Mouse (Mus musculus) midbrain, embryonic 13.5 days (tissue): ENCODE results near the gene Foxj1. TPM values are rescaled to one million over a fixed set of nuclear protein-coding genes. Genes with fewer than 3 reads are reported as not detected.

ENCODE experiments used
- ATAC-seq: fragments of 200-750 bp; cut with Nextera tagmentation; 2 replicates; pipeline ENCODE4 v1.8.0; 2017; ENCODE audit warnings: mild to moderate bottlenecking, moderate TSS enrichment, moderate library complexity
- H3K27ac ChIP-seq: fragments of 300-500 bp; sonication (generic); 2 replicates; pipeline ENCODE4 v1.5.1; 2015; ENCODE audit warnings: inconsistent platforms, mild to moderate bottlenecking, moderate library complexity
- H3K27me3 ChIP-seq: fragments of 300-500 bp; sonication (generic); 2 replicates; pipeline ENCODE4 v1.6.1; 2015; ENCODE audit warnings: mild to moderate bottlenecking, inconsistent platforms
- H3K36me3 ChIP-seq: fragments of 300-500 bp; sonication (generic); 2 replicates; pipeline ENCODE4 v1.6.1; 2015; ENCODE audit warnings: mild to moderate bottlenecking, inconsistent platforms
- H3K4me1 ChIP-seq: fragments of 300-500 bp; sonication (generic); replicated peaks from 2 replicates; pipeline ENCODE4 v1.6.1; 2015; ENCODE audit warnings: inconsistent platforms
- H3K4me2 ChIP-seq: fragments of 300-500 bp; sonication (generic); replicated peaks from 2 replicates; pipeline ENCODE4 v1.6.1; 2015; ENCODE audit warnings: moderate library complexity, mild to moderate bottlenecking, inconsistent platforms
- H3K4me3 ChIP-seq: fragments of 300-500 bp; sonication (generic); replicated peaks from 2 replicates; pipeline ENCODE4 v1.5.1; 2015; ENCODE audit warnings: mild to moderate bottlenecking, inconsistent platforms
- H3K9ac ChIP-seq: fragments of 300-500 bp; sonication (generic); replicated peaks from 2 replicates; pipeline ENCODE4 v1.6.1; 2015; ENCODE audit warnings: mild to moderate bottlenecking, inconsistent platforms
- H3K9me3 ChIP-seq: fragments of 300-500 bp; sonication (generic); 2 replicates; pipeline ENCODE4 v1.6.1; 2016; ENCODE audit warnings: mild to moderate bottlenecking, inconsistent platforms
- WGBS: fragments of 180-500 bp; shearing (Covaris S2); methylation state at CpG from one replicate; pipeline ENCODE4 v1.1.7; 2015; 5-methylcytosine and 5-hydroxymethylcytosine counted together
- polyA plus RNA-seq: library from polyadenylated mRNA; unstranded; fragments of >200 nt; fragmentation: Nextera tagmentation; extraction: Ambion mirVana; gene quantifications from 2 replicates; pipeline ENCODE4 v1.2.1, GENCODE M21; 2015

Foxj1 gene
- polyA plus RNA-seq, 1 experiment from 2014 or later = 12.4 TPM

GRCm38 (mm10) chr11:116312359-116312758 is 22.8 kb downstream of the Foxj1 start:
- Histone ChIP-seq H3K4me2 (no peak overlapping the region), H3K4me1 (0 out of 2 replicates have a peak, but pooled peaks cover 4% of the 10 kb centered on the region), H3K9ac (no peak overlapping the region), H3K27me3 (peaks cover 24% of the 10 kb centered on the region), H3K36me3 (no peaks in the 10 kb centered on the region), H3K27ac (no peak overlapping the region), H3K4me3 (no peak overlapping the region), H3K9me3 (no peaks in the 10 kb centered on the region)
- 62% methylated on average over 8 of the region's 8 CpGs for WGBS
- no peak for ATAC-seq

- peaks cover 7% of the 10 kb centered on the region; the same call in 1 of the 2 replicates for H3K4me1 ChIP-seq
- no peaks in the 10 kb centered on the region for H3K9me3 ChIP-seq
- WGBS = 57% methylated on average over 8 of the region's 8 CpGs
- no peaks in the 10 kb centered on the region for H3K36me3 ChIP-seq
- H3K4me2 ChIP-seq = no peak overlapping the region
- no peak overlapping the region for H3K4me3 ChIP-seq
- peaks cover 23% of the 10 kb centered on the region for H3K27me3 ChIP-seq
- ATAC-seq = no peak
- no peak overlapping the region for H3K27ac ChIP-seq
- no peak overlapping the region for H3K9ac ChIP-seq
Observed at GRCm38 (mm10) chr11:116311169-116311568, 24.0 kb downstream of the Foxj1 start.

- H3K4me2 ChIP-seq = no peak overlapping the region
- WGBS = 83% methylated on average over 3 of the region's 3 CpGs
- ATAC-seq = no peak
- no peak overlapping the region for H3K27ac ChIP-seq
- peaks cover 19% of the 10 kb centered on the region for H3K27me3 ChIP-seq
- peaks cover 13% of the 10 kb centered on the region for H3K4me1 ChIP-seq
- H3K9me3 ChIP-seq = no peaks in the 10 kb centered on the region
- H3K9ac ChIP-seq = no peak overlapping the region
- H3K36me3 ChIP-seq = peaks cover 6% of the 10 kb centered on the region
- H3K4me3 ChIP-seq = no peak overlapping the region
Observed at GRCm38 (mm10) chr11:116309601-116310000, 25.6 kb downstream of the Foxj1 start.

GRCm38 (mm10) chr11:116307762-116308531 is 27.3 kb downstream of the Foxj1 start:
- no peak overlapping the region for H3K4me2 ChIP-seq
- H3K9me3 ChIP-seq = no peaks in the 10 kb centered on the region
- peaks cover 23% of the 10 kb centered on the region for H3K36me3 ChIP-seq
- no peak overlapping the region for H3K27ac ChIP-seq
- ATAC-seq = no peak
- no peak overlapping the region for H3K4me3 ChIP-seq
- H3K4me1 ChIP-seq = peaks cover 13% of the 10 kb centered on the region
- peaks cover 19% of the 10 kb centered on the region for H3K27me3 ChIP-seq
- no peak overlapping the region for H3K9ac ChIP-seq
- 95% methylated on average over 12 of the region's 12 CpGs for WGBS

GRCm38 (mm10) chr11:116307019-116307725 is 28.0 kb downstream of the Foxj1 start, which contains the start of gene Exoc7:
TSS of gene Exoc7 (minus strand) at chr11:116307233.
- peak; percentile 41; the same call in 1 of the 2 replicates for ATAC-seq
- Histone ChIP-seq H3K27ac (peak within 1 kb of the TSS; percentile 52; the same call in 1 of the 2 replicates), H3K9ac (peak within 1 kb of the TSS; percentile 83), H3K4me1 (peaks cover 13% of the 10 kb centered on the region), H3K27me3 (peaks cover 19% of the 10 kb centered on the region), H3K4me3 (peak within 1 kb of the TSS; percentile 86), H3K9me3 (no peaks in the 10 kb centered on the region), H3K4me2 (peak within 1 kb of the TSS; percentile 74), H3K36me3 (peaks cover 31% of the 10 kb centered on the region)
- WGBS = 88% methylated on average over 10 of the region's 10 CpGs

- peak; percentile 95 for ATAC-seq
- H3K4me2 ChIP-seq = peak overlapping the region; percentile 74
- H3K4me1 ChIP-seq = peaks cover 13% of the 10 kb centered on the region
- 2% methylated on average over 51 of the region's 53 CpGs for WGBS
- peaks cover 19% of the 10 kb centered on the region for H3K27me3 ChIP-seq
- peaks cover 39% of the 10 kb centered on the region for H3K36me3 ChIP-seq
- H3K9ac ChIP-seq = peak overlapping the region; percentile 83
- H3K27ac ChIP-seq = peak overlapping the region; percentile 52; the same call in 1 of the 2 replicates
- H3K4me3 ChIP-seq = peak overlapping the region; percentile 86
- H3K9me3 ChIP-seq = no peaks in the 10 kb centered on the region
Observed at GRCm38 (mm10) chr11:116306126-116306982, 28.8 kb downstream of the Foxj1 start.

GRCm38 (mm10) chr11:116305423-116305822 is 29.8 kb downstream of the Foxj1 start:
- Histone ChIP-seq H3K9me3 (no peaks in the 10 kb centered on the region), H3K9ac (peak overlapping the region; percentile 83; the same call in 1 of the 2 replicates), H3K36me3 (peaks cover 48% of the 10 kb centered on the region), H3K4me1 (peaks cover 13% of the 10 kb centered on the region), H3K4me3 (peak overlapping the region; percentile 86), H3K27ac (no peak overlapping the region), H3K4me2 (peak overlapping the region; percentile 74), H3K27me3 (peaks cover 19% of the 10 kb centered on the region; the same call in 1 of the 2 replicates)
- no peak for ATAC-seq
- WGBS = 97% methylated on average over 2 of the region's 2 CpGs

- no peak for ATAC-seq
- Histone ChIP-seq H3K27ac (no peak overlapping the region), H3K4me2 (no peak overlapping the region), H3K9me3 (no peaks in the 10 kb centered on the region), H3K4me3 (no peak overlapping the region), H3K4me1 (no peaks in the 10 kb centered on the region), H3K36me3 (peaks cover 96% of the 10 kb centered on the region), H3K9ac (no peak overlapping the region), H3K27me3 (no peaks in the 10 kb centered on the region)
- WGBS = 85% methylated on average over 6 of the region's 6 CpGs
Observed at GRCm38 (mm10) chr11:116298621-116299020, 36.6 kb downstream of the Foxj1 start.

GRCm38 (mm10) chr11:116298221-116298620 is 37.0 kb downstream of the Foxj1 start:
- H3K4me3 ChIP-seq = no peak overlapping the region
- WGBS = 93% methylated on average over 11 of the region's 11 CpGs
- no peaks in the 10 kb centered on the region for H3K27me3 ChIP-seq
- H3K36me3 ChIP-seq = peaks cover 96% of the 10 kb centered on the region
- H3K4me1 ChIP-seq = no peaks in the 10 kb centered on the region
- no peaks in the 10 kb centered on the region for H3K9me3 ChIP-seq
- no peak overlapping the region for H3K27ac ChIP-seq
- no peak overlapping the region for H3K9ac ChIP-seq
- no peak overlapping the region for H3K4me2 ChIP-seq
- no peak for ATAC-seq

GRCm38 (mm10) chr11:116297017-116297416 is 38.2 kb downstream of the Foxj1 start:
- 86% methylated on average over 3 of the region's 3 CpGs for WGBS
- no peak for ATAC-seq
- H3K9ac ChIP-seq = no peak overlapping the region
- H3K27ac ChIP-seq = no peak overlapping the region
- H3K9me3 ChIP-seq = no peaks in the 10 kb centered on the region
- H3K4me1 ChIP-seq = no peaks in the 10 kb centered on the region
- H3K4me3 ChIP-seq = no peak overlapping the region
- no peaks in the 10 kb centered on the region for H3K27me3 ChIP-seq
- peaks cover 96% of the 10 kb centered on the region for H3K36me3 ChIP-seq
- no peak overlapping the region for H3K4me2 ChIP-seq

DNA sequence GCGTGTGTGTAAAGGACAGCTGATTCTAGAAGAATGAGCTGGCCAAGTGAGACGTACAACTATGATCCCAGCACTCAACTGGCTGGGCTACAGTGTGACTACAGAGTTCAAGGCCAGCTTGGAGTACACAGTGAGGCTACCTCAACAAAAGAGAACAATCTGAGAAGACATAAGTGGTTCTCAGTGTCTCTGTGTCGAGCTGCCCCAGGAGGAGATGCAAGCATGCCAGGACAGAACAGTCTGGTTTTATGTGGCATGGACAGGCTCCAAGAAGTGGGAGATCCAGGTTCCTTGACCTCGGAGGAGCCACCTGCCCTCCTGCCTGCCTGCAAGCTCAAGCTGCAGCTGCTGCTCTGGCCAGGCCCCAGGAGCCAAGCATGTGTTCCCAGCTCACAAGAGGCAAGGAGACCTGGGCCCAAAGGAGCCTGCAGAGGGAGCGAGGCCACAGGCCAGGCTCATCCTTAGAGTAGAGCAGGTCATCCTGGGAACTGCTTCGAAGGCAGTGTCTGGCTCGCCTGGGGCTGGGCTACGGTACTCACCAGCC is 38.9 kb downstream of the Foxj1 start:
- WGBS = 83% methylated on average over 8 of the region's 8 CpGs
- H3K27ac ChIP-seq = no peak overlapping the region
- H3K4me2 ChIP-seq = no peak overlapping the region
- no peak overlapping the region for H3K4me3 ChIP-seq
- H3K9me3 ChIP-seq = no peaks in the 10 kb centered on the region
- H3K36me3 ChIP-seq = peaks cover 96% of the 10 kb centered on the region
- no peak for ATAC-seq
- no peaks in the 10 kb centered on the region for H3K27me3 ChIP-seq
- no peak overlapping the region for H3K9ac ChIP-seq
- no peaks in the 10 kb centered on the region for H3K4me1 ChIP-seq
